Mouse (Mus musculus): ENCODE measurements at regions not wholly inside any gene's neighbourhood (a gene's known extent, or its start where the extent isn't known, plus 50 kb on each side); places are given as distances from the start of the nearest gene placed in this dataset.

GRCm38 (mm10) chr3:57910020-57910419 is 62.1 kb upstream of the Pfn2 start:
- DNase-seq: no peak
- intact Hi-C loops (cut with DNase I): no loop called here

GRCm38 (mm10) chr3:57911831-57912596 is 64.1 kb upstream of the Pfn2 start:
- intact Hi-C loops (cut with DNase I): no loop called here
- DNase-seq: peak; percentile 1 to 7

- intact Hi-C loops (cut with DNase I): no loop called here
- DNase-seq: no peak
Measured at GRCm38 (mm10) chr3:57912650-57913343, 64.9 kb upstream of the Pfn2 start.

GRCm38 (mm10) chr3:57914687-57915086 is 66.8 kb upstream of the Pfn2 start:
- intact Hi-C loops (cut with DNase I): no loop called here
- no peak for DNase-seq

GRCm38 (mm10) chr3:57918913-57919312 is 71.0 kb upstream of the Pfn2 start:
- DNase-seq: no peak
- intact Hi-C loops (cut with DNase I): no loop called here

GRCm38 (mm10) chr3:57919390-57920089 is 71.7 kb upstream of the Pfn2 start:
- no peak for DNase-seq
- intact Hi-C loops (cut with DNase I): no loop called here

GRCm38 (mm10) chr3:57920090-57920432 is 72.2 kb upstream of the Pfn2 start:
- intact Hi-C loops (cut with DNase I): no loop called here
- DNase-seq: no peak

- no peak for DNase-seq
- intact Hi-C loops (cut with DNase I): no loop called here
Measured at GRCm38 (mm10) chr3:57921071-57921882, 73.4 kb upstream of the Pfn2 start.

GRCm38 (mm10) chr3:57923061-57923460 is 75.2 kb upstream of the Pfn2 start:
- intact Hi-C loops (cut with DNase I): no loop called here
- DNase-seq: no peak

- DNase-seq: no peak
- intact Hi-C loops (cut with DNase I): no loop called here
Measured at GRCm38 (mm10) chr3:57932657-57933539, 85.0 kb upstream of the Pfn2 start.

GRCm38 (mm10) chr3:57935042-57935610 is 87.2 kb upstream of the Pfn2 start:
- DNase-seq: no peak
- intact Hi-C loops (cut with DNase I): no loop called here

- intact Hi-C loops (cut with DNase I): no loop called here
- no peak for DNase-seq
Measured at GRCm38 (mm10) chr3:57940504-57941381, 92.9 kb upstream of the Pfn2 start.

GRCm38 (mm10) chr3:57944698-57945097 is 96.8 kb upstream of the Pfn2 start:
- DNase-seq: no peak
- intact Hi-C loops (cut with DNase I): no loop called here

GRCm38 (mm10) chr3:57945765-57946164 is 97.9 kb upstream of the Pfn2 start:
- intact Hi-C loops (cut with DNase I): no loop called here
- DNase-seq: no peak

GRCm38 (mm10) chr3:57947331-57947730 is 99.5 kb upstream of the Pfn2 start:
- intact Hi-C loops (cut with DNase I): no loop called here
- no peak for DNase-seq

GRCm38 (mm10) chr3:57948720-57949119 is 100.8 kb upstream of the Pfn2 start:
- intact Hi-C loops (cut with DNase I): no loop called here
- no peak for DNase-seq

GRCm38 (mm10) chr3:57950431-57951331 is 102.8 kb upstream of the Pfn2 start:
- intact Hi-C loops (cut with DNase I): no loop called here
- peak; percentile 8 to 31 for DNase-seq

GRCm38 (mm10) chr3:57951438-57951837 is 103.6 kb upstream of the Pfn2 start:
- intact Hi-C loops (cut with DNase I): no loop called here
- DNase-seq: no peak

All from heart, postnatal 36 days (tissue).